Mouse (Mus musculus) cortical plate, adult 2 months (tissue): Measurements from ENCODE around the gene 9430015G10Rik.

Experiments used
- CTCF ChIP-seq: fragments of 200-500 bp; IDR thresholded peaks from 2 replicates; pipeline ENCODE4 v1.5.1; 2011; ENCODE audit warnings: mild to moderate bottlenecking, control low read depth, low read length; ENCODE audit not compliant: insufficient read depth; ENCODE audit errors: extremely low read depth
- POLR2A ChIP-seq: fragments of 200-500 bp; IDR thresholded peaks from 2 replicates; pipeline ENCODE4 v1.6.1; 2011; ENCODE audit warnings: mild to moderate bottlenecking, low read length, control low read depth; ENCODE audit not compliant: insufficient read depth; ENCODE audit errors: extremely low read depth

DNA sequence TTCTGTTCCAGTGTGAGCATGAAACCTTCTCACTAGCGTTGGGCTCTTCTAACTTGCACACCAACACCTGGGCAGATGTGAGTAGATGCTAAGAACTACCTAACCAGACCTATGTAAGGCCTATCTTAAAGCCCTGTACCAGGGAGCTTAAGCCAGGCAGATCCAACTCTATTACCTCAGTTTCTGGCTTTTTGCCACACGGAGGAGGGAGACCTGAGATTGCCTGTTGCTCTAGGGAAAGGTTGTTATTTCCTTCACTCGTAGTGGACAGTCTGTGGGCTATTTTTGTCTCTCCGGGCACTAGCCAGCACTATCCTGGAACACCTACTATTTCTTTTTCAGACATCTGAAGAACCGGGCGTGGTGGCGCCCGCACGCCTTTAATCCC is 45.3 kb upstream of the 9430015G10Rik start:
- TF ChIP-seq CTCF, result no peak
- TF ChIP-seq POLR2A, result no peak
